22 mouse cellular contexts compared by ENCODE assay signal in the genomic region with DNA sequence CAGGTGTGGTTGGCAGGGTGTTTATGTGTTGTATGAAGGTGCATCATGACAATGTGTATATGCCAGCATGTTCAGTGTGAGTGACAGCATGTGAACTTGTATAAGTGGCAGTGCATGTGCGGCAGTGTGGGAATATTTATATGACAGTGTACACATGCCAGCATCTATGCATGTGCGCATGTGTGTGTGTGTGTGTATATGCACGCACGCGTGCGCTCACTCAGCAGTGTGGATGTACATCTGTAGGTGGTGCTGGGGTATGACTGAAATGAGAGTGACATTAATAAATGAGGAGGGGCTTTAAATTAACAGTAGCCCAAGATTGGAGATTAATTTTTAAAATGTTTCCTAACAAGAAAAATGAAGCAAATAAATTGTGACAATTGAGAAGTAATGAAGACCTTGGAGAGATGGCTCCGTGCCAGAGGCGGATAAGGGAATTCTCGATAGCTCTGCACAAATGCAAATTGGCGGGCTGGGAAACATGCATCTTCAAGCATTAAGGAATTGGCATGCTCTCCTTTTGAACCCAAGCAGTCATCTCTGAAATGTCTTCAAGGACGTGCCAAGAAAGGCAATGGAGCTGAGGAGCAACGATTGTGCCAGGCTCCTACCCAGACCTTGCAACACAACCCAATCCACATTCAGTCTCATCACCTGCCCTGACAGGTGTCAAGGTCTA.
DNase-seq lines count a peak whose midpoint lies in the region; ATAC-seq lines count a peak whose summit lies in the region.
"Had no signal": no experiment of that assay in that cellular context is flagged by ENCODE, and none has a peak within 500 bp of the region (broad histone marks: within the 10 kb centered on the region; RNA-seq: fewer than 3 reads in every experiment).

No protein-coding gene starts in this region.

- H3K9ac ChIP-seq in hindbrain, embryonic 14.5 days = no peak overlapping the region
- H3K9ac ChIP-seq in hindbrain, embryonic 16.5 days (ENCODE audit: low read depth, low read length) = no peak overlapping the region
- H3K9ac ChIP-seq: limb, embryonic 13.5 days; liver, embryonic 15.5 days had no signal

- 71% methylated on average over 12 of the region's 12 CpGs for WGBS in hindbrain, embryonic 14.5 days
- 67% methylated on average over 12 of the region's 12 CpGs for WGBS in hindbrain, embryonic 16.5 days

- H3K9me3 ChIP-seq in hindbrain, embryonic 14.5 days (ENCODE audit: control insufficient read depth, low read length) = no peaks in the 10 kb centered on the region
- no peaks in the 10 kb centered on the region for H3K9me3 ChIP-seq in hindbrain, embryonic 16.5 days (ENCODE audit: control insufficient read depth, low read length)
- H3K9me3 ChIP-seq: heart, embryonic 10.5 days; limb, embryonic 13.5 days; liver, embryonic 15.5 days had no signal

- H3K4me3 ChIP-seq in hindbrain, embryonic 14.5 days (replicated peaks; ENCODE audit: low read length) = no peak overlapping the region
- no peak overlapping the region for H3K4me3 ChIP-seq in hindbrain, embryonic 16.5 days (ENCODE audit: low read length)
- H3K4me3 ChIP-seq: erythroblast, embryonic 14.5 days; heart, embryonic 10.5 days; limb, embryonic 13.5 days; liver, embryonic 15.5 days had no signal

- ATAC-seq in hindbrain, embryonic 14.5 days (ENCODE audit: low FRiP score) = peak; percentile 47; the same call in 1 of the 2 replicates
- no peak for ATAC-seq in hindbrain, embryonic 16.5 days

- H3K4me1 ChIP-seq in hindbrain, embryonic 14.5 days (replicated peaks; ENCODE audit: control insufficient read depth, insufficient read depth, low read length) = no peaks in the 10 kb centered on the region; the same call in 1 of the 2 replicates
- peaks cover 9% of the 10 kb centered on the region for H3K4me1 ChIP-seq in hindbrain, embryonic 16.5 days (ENCODE audit: control insufficient read depth, insufficient read depth, low read depth, low read length)
- H3K4me1 ChIP-seq: heart, embryonic 10.5 days; liver, embryonic 15.5 days had no signal

- no peak overlapping the region for H3K27ac ChIP-seq in hindbrain, embryonic 14.5 days
- no peak overlapping the region for H3K27ac ChIP-seq in hindbrain, embryonic 16.5 days (ENCODE audit: low read depth, low read length)
- H3K27ac ChIP-seq: heart, embryonic 10.5 days; limb, embryonic 13.5 days; liver, embryonic 15.5 days had no signal

- DNase-seq in adrenal gland, postnatal 25 days = peak; percentile 24
- no peak for DNase-seq in adrenal gland, postnatal 4 days (ENCODE audit: low spot score in 2 of 2)
- peak; percentile 56 for DNase-seq in hindbrain, embryonic 14.5 days (ENCODE audit: low spot score)
- peak; percentile 35 for DNase-seq in right cerebral cortex, postnatal 4 days
- no peak for DNase-seq in right cerebral cortex, postnatal 14 days
- no peak for DNase-seq in thymus, postnatal 10 days (ENCODE audit: low spot score in 2 of 2)
- no peak for DNase-seq in spleen, adult 18-20 months
- DNase-seq: cerebellum, postnatal 36 days; gastrocnemius, postnatal 25 days; heart, postnatal 10 days; kidney, adult 2 months; kidney, postnatal 36 days; layer of hippocampus, adult 9-11 months; lung, postnatal 10 days; right cerebral cortex, postnatal 25 days; thymus, postnatal 4 days had no signal

- no peaks in the 10 kb centered on the region for H3K27me3 ChIP-seq in hindbrain, embryonic 14.5 days (ENCODE audit: control insufficient read depth, insufficient read depth, low read length)
- H3K27me3 ChIP-seq in hindbrain, embryonic 16.5 days (replicated peaks; ENCODE audit: control insufficient read depth, insufficient read depth, low read length) = no peaks in the 10 kb centered on the region
- H3K27me3 ChIP-seq: CH12.LX; limb, embryonic 13.5 days; liver, embryonic 15.5 days had no signal

- H3K4me2 ChIP-seq in hindbrain, embryonic 14.5 days (replicated peaks) = no peak overlapping the region
- no peak overlapping the region for H3K4me2 ChIP-seq in hindbrain, embryonic 16.5 days (ENCODE audit: low read length)
- H3K4me2 ChIP-seq: limb, embryonic 13.5 days; liver, embryonic 15.5 days had no signal

- H3K36me3 ChIP-seq in hindbrain, embryonic 14.5 days (replicated peaks; ENCODE audit: control insufficient read depth, insufficient read depth) = no peaks in the 10 kb centered on the region
- no peaks in the 10 kb centered on the region for H3K36me3 ChIP-seq in hindbrain, embryonic 16.5 days (ENCODE audit: control insufficient read depth, insufficient read depth, low read length)
- H3K36me3 ChIP-seq: heart, embryonic 10.5 days; limb, embryonic 13.5 days; liver, embryonic 15.5 days had no signal

Comparison
In these comparisons a context has a peak if more than half of its experiments do, and no peak if none do; other contexts are left out.
1. DNase-seq: peak in adrenal gland, postnatal 25 days (single experiment), hindbrain, embryonic 14.5 days (single experiment) and right cerebral cortex, postnatal 4 days (single experiment); none in adrenal gland, postnatal 4 days (0 of 2), right cerebral cortex, postnatal 14 days (single experiment), thymus, postnatal 10 days (0 of 2) and spleen, adult 18-20 months (0 of 2).